Mouse (Mus musculus): ENCODE measurements around the gene Bicc1.
"Not testable (repeated sequence)": the region's sequence is repeated elsewhere in the genome, so short reads cannot be mapped to it uniquely, and the experiment has no call there.

Bicc1 gene

DNA sequence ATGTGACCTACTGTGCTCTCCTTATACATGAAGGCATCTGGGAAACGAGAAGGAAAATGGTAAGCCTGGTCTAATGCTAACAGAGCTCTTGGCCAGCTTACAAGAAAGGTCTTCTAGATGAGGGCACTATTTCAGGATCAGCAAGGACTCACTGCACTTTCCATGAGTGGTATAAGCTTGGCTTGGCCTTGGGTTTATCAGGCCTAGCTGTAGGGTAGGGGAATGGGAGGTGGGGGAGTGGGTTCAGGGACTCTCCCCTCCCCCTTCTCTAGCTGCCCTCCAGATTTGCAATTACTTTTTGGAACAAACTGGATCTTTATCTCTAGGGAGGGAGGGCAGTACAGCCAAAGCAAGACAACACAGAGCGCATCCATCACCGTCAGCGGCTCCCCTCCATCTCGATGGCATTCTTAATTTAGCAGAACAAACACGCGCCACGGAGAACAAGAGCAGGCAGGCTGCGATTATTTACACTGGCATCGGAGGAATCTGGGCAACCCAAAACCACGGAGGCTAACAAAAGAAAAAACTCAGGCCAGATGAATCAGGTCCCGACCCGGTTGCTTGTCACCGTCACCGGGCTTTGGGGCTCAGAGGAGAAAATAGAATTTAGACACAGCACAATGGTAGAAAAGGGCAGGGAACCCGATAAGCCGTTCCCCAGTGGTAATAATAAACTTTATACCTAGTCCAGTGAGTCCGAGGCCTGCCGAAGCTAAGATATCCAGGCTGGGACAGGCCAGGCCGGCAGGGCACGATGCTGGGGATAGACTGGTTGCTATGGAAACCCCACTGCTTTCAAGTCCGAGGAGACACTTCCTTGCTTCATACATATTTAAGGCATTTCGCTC, 210.0 kb downstream of the Bicc1 start:
- no peak for DNase-seq (ENCODE audit: low read depth, low spot score)

DNA sequence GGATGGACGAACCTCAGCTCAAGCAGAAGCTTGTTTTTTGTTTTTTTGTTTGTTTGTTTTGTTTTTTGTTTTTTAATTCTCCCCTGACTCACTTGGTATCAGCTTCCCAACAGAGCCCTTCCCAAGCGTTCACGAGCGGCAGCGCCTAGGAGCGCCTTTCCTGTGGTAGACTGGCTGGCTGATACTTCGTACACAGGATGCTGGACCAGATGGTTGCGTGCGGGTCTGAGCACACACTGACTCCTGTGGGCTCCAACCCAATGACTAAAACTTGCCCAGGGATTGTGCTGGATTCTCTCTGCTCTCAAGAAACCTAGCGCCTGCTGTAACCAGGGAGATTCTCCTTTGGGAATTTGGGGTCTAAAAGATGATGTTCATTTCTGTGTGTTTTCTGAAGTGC, 211.2 kb downstream of the Bicc1 start:
- DNase-seq (ENCODE audit: low read depth, low spot score) = no peak

DNA sequence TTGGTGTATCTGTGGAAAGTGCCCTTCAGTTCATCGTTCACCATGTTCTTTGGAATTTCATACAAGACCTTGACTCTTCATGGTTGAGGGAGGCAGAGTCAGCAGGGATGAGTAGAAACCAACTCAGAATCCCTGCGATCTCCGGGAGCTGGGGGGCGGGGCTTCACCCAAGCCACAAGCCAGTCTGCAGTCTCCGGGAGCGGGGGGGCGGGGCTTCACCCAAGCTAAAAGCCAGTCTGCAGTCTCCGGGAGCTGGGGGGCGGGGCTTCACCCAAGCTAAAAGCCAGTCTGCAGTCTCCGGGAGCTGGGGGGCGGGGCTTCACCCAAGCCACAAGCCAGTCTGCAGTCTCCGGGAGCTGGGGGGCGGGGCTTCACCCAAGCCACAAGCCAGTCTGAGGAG, 213.4 kb downstream of the Bicc1 start:
- DNase-seq (ENCODE audit: low read depth, low spot score) = not testable (repeated sequence)

DNA sequence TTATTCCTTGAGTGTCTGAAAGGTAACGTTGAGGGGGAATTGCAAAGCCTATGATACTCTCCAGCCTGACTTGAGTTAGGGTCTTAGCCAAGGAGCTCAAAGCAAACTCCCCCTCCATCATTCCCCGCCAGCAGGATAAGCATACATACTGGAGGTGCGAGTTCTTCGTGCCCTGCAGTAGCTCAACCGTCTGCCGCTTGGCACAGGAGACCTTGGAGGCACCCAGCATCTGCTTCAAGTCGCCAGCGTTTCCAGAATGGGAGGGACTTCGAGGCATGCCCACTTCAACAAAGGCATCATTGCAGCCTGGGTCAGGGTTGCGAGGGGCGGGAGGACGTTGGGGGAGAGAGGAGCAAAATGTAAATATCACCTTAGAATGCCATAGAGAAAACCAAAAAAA, 214.4 kb downstream of the Bicc1 start:
- no peak for DNase-seq (ENCODE audit: low read depth, low spot score)

DNA sequence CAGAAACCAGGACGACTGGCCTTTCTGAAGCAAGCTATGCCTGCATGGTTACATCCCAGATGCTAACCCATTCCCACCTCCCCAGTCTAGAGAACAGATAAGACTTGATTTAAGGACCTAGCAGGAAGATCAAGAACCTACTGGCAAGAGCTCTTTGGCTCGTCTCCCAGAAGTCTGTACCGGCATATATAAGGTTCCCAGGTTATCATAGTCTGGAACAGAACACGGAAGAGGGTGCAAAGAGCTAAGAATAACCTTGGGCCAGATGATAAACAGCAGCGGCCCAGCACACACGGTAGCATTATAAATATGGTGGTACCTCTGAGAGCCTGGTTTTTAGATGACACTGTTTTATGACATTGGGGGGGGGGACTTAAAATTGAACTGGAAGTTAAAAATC, 217.9 kb downstream of the Bicc1 start:
- DNase-seq (ENCODE audit: low read depth, low spot score) = no peak

DNA sequence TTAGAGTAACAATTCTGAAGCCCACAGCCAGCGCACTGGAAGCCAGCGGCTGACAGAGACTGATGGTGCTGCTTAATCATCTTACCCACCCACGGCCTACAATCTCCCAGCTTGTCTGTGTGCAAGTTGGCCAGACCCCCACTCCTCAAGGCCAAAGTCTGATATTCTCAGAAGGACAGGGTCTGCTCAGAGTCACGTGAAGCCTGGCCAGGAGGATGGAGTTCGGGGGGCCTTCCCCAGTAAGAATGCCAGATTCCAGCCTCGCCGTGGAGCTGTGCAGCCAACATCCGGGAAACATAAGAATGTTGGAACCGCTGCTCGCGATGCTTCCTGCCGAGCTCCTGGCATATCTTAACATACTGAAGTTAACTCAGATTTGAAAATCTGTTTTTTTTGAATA, 219.7 kb downstream of the Bicc1 start:
- DNase-seq (ENCODE audit: low read depth, low spot score) = no peak

DNA sequence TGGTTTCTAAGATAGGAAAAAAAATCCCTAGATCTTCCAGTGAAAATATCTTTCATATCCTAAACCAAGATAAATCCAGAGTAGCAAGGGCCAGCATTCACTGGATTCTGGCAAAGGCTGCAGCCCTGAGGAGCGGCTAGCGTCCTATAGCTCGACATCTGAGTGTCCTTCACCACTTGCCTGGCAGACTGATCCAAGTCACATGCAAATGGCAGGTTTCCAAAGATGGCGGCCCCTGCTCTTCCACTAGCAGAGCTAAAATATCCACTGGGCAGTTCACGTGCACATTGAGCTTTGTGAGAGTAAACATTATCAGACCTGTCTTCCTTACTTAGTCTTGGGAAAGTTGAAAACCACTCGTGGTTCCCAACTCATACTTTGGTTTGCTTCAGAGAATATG, 222.1 kb downstream of the Bicc1 start:
- no peak for DNase-seq (ENCODE audit: low read depth, low spot score)

DNA sequence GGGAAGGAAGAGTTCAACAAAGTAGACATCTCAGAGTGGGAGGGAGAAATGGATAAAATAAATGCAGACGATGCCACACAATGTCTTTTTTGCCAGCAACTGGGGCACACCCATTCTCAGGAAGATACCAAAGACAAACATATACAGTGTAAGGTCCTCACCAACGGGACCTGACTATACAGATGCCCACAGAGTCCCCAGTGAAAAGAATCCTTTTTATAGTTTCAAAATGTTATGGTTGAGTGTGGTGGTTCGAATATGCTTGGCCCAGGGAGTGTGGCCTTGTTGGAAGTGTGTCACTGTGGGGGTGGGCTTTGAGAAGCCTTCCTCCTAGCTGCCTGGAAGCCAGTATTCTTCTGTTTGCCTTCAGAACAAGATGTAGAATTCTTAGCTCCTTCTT, 223.5 kb downstream of the Bicc1 start:
- no peak for DNase-seq (ENCODE audit: low read depth, low spot score)

DNA sequence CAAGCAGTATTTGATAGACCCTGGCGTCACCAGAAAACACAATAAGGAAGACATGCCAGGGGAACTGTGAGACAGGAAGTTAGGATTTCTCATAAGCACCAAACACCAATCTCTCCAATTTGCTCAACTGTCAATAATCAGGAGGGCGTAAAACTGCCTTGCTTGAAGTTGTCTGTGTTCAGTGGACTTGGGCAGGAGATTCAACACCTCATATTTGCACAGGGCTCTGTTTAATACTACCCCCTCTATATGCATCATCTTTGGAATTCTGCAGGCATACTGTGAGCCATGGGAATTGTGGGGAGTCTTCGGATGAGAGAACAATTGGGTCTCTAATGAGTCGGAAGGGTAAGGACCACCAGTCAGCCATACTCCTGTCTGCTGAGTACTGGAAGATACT, 233.4 kb downstream of the Bicc1 start:
- DNase-seq (ENCODE audit: low read depth, low spot score) = no peak

DNA sequence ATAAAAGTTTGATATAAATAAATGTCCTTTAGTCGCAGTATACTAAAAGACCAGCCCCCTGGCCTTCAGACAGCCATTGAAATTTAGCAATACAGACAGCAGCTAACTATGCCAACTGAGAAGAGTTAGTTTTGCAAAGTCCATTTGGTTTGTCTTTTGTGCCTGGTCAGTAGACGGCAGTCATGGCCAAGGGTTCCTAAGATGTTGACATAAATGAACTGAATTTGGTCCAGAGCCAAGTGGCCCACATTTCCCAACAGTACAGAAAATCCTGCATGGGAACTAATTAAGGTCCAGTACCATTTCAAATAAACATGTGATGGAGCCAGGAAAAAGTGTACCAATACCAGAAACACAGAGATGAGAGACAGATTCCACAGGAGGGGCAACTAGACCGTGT, 235.2 kb downstream of the Bicc1 start:
- no peak for DNase-seq (ENCODE audit: low read depth, low spot score)

DNA sequence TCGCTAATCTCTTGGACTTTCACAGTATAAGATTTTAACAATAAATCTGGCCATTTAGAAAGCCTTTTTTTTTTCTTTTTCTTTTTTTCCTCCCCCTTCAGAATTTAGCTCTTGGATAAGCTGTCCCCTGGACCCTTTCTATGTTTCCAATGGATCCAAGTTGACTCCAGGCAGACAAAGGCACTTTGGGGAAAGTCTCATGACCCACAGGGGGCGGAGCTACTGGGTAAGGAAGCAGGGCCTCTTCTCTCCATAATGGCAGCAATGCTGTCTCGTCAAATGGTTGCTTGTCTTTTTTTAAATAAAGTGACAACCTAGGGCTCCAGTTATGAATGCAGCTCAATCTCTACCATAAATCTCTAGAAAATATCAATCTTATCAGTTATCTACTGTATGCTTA, 235.6 kb downstream of the Bicc1 start:
- DNase-seq (ENCODE audit: low read depth, low spot score) = no peak

DNA sequence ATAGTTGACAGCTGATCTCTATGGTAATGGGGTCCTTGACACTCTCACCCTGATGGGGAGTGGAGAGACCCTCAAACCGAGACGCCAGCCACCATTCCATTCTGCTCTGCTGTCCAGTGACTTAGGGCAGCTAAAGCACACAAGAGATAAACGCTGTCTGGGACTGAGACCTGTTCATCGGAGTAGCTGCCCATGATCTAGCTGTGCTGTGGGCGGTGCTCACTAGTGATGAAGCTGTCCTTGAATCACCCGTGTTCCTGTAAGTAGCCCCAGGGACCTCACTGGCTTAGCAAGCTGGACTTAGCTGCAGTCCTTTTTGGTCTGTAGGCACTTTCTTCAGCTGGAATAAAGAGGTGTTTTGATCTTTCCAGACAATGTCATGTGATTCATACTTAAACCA, 238.0 kb downstream of the Bicc1 start:
- DNase-seq (ENCODE audit: low read depth, low spot score) = no peak

DNA sequence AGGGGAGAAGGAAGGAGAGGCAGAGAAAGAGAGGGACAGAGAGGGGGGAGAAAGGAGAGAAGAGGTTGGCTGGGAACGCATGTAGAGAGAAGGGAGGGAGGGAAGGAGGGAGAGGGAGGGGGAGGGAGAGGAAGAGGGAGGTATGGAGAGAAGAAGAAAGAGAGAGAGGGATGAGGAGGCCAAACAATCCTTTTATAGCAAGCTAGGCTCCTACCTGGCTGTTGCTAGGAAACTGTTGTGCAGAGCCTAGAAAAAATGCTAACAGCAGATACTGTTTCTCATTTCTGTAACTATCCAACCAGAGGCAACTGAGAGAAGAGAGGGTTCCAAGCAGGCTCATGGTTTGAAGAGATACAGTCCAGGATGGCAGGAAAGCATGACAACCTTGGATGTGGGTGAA, 239.6 kb downstream of the Bicc1 start:
- DNase-seq (ENCODE audit: low read depth, low spot score) = no peak

DNA sequence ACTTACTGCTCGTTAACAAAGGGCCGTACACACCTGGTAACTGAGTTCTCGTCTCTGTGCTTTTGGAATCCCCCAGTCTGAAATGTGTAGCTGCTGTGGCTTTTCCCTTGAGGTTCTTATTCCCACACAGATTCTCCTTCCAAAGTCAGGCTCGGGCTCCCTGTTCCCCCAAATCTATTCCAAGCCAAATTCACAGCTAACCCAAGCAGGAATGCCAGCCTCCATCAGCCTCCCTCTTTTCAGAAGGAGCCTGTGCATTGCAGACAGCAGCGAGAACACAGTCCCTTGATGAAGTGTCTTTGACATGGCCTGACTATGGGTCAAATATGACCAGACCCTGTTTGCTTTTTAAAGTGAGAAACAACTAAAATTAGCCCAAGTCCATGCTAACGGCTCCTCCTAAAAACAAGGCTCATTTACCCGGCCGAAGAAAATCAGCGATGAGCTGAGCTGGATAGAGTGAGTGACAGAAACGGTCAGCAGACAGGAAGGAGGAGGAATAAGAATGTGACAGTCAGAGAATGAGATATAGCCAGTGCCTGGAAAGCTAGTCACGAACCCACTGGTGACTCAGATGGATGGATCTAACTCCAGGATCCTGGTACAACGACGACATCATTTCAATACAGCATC, 240.4 kb downstream of the Bicc1 start:
- DNase-seq (ENCODE audit: low read depth, low spot score) = no peak

DNA sequence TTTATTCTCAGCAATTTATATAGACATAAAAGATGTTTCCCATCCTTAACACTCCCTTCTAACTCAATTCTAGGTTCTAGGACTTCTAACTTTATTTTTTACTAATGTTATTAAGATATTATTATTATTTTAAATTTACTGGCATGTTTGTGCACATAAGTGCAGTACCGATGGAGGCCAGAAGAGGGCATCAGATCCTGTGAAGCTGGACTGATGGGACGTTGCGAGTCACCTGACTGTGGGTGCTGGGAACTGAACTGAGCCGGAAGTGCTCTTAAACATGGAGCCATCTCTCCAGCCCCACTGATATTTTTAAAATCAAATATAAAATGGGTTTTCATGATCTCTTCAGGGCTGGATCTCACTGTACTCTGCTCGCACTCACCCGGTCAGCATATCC, 242.8 kb downstream of the Bicc1 start:
- DNase-seq (ENCODE audit: low read depth, low spot score) = no peak

DNA sequence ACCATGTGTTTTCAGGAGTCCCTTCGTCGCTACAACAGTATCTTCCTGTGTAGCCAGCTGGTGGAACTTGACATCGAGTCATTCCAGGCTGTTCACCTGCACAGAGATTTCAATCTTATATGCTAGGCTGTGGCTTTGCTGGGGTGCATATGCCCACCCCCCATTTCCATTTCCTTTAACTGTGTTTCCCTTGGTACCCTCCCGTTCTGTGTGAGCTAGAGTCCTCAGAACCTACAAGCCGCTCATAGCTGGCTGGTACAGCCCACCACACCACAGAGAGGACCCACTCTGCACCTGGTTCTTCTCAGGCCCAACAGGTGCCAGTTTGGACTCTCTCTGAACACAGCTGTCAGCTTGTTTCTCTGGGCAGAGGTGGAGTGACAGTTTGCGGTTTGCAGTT, 244.4 kb downstream of the Bicc1 start:
- DNase-seq (ENCODE audit: low read depth, low spot score) = no peak

DNA sequence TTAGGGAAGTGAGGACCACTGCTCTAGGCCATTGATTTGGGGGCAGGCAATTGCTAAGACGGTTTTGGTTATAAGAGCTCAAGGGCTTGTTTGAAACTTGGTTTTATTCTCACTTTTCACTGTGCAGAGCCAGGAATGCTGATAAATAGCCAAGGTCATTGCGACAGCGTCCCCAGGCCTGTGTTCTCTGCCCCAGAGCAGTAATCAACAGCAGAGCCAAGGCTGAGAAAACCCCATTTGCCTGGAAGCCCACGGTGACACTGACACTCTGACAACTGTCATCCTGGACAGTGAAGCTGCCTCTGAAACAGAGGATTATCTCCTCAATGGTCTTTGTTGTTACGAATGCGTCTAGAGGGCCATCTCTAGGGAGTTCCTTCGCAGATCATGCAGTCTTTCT, 255.6 kb downstream of the Bicc1 start:
- no peak for DNase-seq (ENCODE audit: low read depth, low spot score)

DNA sequence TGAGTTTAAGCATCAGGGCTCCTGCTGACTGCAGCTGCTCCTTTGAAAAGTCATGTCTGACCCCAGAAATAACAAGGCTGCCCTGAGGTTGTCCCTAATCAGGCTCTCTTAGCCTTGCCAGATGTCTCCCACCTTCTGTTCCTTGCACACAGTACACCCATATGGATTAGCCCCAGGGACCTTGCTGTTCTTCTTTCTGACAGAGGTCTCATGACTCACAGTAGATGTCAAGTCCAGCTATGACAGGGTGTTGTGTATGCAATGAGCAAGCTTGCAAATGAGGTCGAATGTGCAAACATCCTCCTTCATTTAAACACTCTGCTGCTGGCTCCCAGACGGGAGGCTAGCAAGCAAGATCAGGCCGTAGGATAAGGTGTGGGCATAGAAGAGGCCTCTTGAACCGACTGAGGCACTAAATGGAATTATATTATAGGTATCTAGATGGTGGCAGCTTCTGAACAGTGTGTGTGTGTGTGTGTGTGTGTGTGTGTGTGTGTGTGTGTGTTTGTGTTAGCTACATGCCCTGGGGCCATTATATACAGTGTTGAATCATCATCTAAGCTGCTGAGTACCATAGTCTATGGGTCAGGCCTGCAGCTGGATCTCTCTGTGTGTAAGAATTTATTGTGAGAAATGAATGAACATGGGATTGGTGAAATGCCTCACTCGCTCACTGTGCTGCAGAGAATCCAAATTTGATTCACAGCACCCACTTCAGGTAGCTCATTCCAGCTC, 256.6 kb downstream of the Bicc1 start:
- DNase-seq (ENCODE audit: low read depth, low spot score) = no peak

DNA sequence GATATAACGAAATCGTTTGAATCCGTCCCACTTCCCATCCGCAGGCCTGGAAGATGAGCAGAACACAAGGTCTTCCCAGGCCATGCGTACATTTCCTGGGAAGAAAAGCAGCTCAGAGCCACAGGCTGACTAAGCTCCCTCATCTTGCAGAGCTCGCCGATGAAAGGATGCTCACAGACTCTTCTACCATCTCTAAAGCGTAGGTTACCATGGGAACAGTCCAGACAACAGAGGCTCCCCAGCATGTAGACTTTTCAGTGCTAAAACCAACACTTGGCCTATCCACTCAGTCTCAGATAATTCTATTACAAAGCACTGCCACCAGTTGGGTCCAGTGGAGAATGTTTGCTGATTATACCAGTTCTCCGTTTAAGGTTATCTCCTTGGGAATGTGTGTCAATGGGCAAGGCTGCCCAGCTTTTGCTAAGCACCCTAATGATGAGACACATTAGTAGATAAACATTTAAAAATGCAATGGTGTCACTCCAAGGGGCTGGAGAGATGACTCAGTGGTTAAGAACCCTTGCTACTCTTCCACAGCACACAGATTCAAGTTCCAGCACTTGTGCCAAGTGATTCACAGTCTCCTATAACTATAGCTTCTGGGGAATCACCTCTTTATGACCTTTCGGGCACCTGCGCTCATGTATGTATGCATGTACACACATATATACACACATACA, 258.2 kb downstream of the Bicc1 start:
- no peak for DNase-seq (ENCODE audit: low read depth, low spot score)

DNA sequence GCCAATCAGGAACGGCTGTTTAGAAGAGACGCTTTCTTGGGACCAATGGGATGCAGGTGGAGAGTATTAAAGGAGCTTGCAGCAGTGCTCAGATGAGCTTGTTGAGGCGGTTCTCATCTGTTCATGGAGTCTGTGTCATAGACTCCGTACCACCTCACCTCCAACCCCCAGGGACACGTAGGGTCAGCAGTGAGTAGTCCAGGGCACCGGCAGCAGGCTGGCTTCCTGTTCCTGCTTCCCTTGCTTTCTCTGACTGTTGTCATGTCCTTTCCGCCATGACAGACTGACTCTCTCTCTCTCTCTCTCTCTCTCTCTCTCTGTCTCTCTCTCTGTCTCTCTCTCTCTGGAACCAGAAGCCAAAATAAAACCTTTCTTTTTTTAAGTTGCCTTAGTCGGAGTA, 263.6 kb downstream of the Bicc1 start:
- DNase-seq (ENCODE audit: low read depth, low spot score) = no peak

DNA sequence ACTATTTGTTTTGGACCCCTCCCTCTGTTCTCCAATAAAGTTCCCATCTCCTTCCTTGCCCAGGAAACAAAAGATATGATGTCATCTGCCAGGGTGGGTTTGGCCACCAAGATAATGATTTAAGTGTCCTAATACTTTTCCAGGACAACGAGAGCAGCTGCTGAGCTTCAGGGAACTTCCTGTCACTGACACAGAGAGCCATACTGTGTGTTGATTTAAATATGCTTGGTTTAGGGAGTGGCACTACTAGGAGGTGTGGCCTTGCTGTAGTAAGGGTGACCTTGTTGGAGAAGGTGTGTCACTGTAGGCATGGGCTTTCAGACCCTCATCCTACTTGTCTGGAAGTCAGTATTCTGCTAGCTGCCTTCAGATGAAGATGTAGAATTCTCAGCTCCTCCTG, 281.5 kb downstream of the Bicc1 start:
- no peak for DNase-seq (ENCODE audit: low read depth, low spot score)

DNA sequence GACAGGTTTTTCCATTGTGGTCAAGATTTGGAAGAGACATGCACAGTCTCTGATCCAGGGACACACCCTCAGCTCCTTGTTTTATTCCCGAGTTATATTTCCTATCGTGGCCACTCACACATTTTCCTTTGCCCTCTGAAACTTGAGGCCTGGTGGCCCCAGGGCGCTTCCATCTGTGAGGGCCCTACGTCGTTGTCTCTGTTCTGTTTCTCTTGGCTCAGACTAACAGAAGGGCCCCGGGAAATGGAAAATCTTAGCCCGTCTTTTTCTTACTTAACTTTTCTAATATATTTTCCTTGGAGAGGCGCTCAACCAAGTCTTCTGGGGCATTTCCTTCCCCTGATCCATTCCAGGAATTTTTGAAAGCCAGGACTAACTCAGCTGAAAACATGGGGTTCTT, 281.9 kb downstream of the Bicc1 start:
- DNase-seq (ENCODE audit: low read depth, low spot score) = no peak
